Mouse (Mus musculus): ENCODE measurements at regions not wholly inside any gene's neighbourhood (a gene's known extent, or its start where the extent isn't known, plus 50 kb on each side); places are given as distances from the start of the nearest gene placed in this dataset.

DNA sequence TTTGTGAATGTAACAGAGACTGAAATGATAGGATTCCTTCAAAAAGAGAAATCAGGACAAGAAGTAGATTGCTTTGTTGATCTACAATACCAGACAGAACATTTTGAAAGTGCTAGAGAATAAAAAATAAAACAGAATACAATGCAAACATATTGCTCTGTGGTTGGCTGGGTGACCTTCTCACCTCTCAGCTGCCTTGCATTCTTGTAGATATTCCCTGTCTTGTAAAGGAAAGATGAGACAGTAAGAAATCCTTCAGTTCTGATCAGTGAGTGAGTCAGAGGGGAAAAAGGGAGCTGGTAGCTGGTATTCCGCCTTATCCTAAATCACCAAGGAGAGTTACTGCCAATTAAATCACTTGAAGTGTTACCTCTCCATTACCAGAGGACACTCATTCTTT is 56.4 kb upstream of the Egfr start:
- TF ChIP-seq CTCF (IDR thresholded peaks at IDR 0.05; ENCODE audit: borderline replicate concordance, insufficient read depth, low read length) = no peak
- no peak for TF ChIP-seq POLR2A (IDR thresholded peaks at IDR 0.05; ENCODE audit: low read depth, low read length)

All from embryonic fibroblast, embryonic 13.5 days (primary cell).